Mouse (Mus musculus) lung, postnatal 36 days (tissue): ENCODE measurements around the gene Fam118b.

Experiments used
- DNase-seq: peaks from one replicate; pipeline ENCODE4 v3.0.0; 2022; ENCODE audit warnings: mixed read lengths

The Fam118b gene

GRCm38 (mm10) chr9:35194048-35194447 is 73.6 kb downstream of the Fam118b start:
- no peak for DNase-seq

GRCm38 (mm10) chr9:35192983-35193542 is 74.5 kb downstream of the Fam118b start:
- no peak for DNase-seq

- peak; percentile 67 for DNase-seq
Observed at GRCm38 (mm10) chr9:35188700-35189099, 78.9 kb downstream of the Fam118b start.

GRCm38 (mm10) chr9:35187351-35187903 is 80.2 kb downstream of the Fam118b start:
- DNase-seq: no peak

- DNase-seq: peak; percentile 15
Observed at GRCm38 (mm10) chr9:35186430-35186829, 81.2 kb downstream of the Fam118b start.

- DNase-seq: peak; percentile 30
Observed at GRCm38 (mm10) chr9:35183359-35183758, 84.2 kb downstream of the Fam118b start.

- no peak for DNase-seq
Observed at GRCm38 (mm10) chr9:35182832-35183231, 84.8 kb downstream of the Fam118b start.

GRCm38 (mm10) chr9:35176124-35176659 is 91.4 kb downstream of the Fam118b start:
- no peak for DNase-seq

- DNase-seq: peak; percentile 98
Observed at GRCm38 (mm10) chr9:35175251-35176123, 92.1 kb downstream of the Fam118b start, which contains the start of gene Dcps. Gene Dcps, minus strand, starts transcription at chr9:35176061.

GRCm38 (mm10) chr9:35173331-35173730 is 94.3 kb downstream of the Fam118b start:
- DNase-seq: no peak

GRCm38 (mm10) chr9:35170071-35170470 is 97.5 kb downstream of the Fam118b start:
- DNase-seq: no peak
